Mouse (Mus musculus): Measurements from ENCODE around the gene Hemgn. TPM values are rescaled to one million over a fixed set of nuclear protein-coding genes. Genes with fewer than 3 reads are reported as not detected.

Gene Hemgn
- polyA plus RNA-seq, 1 experiment from 2014 or later, result 0.42 TPM

DNA sequence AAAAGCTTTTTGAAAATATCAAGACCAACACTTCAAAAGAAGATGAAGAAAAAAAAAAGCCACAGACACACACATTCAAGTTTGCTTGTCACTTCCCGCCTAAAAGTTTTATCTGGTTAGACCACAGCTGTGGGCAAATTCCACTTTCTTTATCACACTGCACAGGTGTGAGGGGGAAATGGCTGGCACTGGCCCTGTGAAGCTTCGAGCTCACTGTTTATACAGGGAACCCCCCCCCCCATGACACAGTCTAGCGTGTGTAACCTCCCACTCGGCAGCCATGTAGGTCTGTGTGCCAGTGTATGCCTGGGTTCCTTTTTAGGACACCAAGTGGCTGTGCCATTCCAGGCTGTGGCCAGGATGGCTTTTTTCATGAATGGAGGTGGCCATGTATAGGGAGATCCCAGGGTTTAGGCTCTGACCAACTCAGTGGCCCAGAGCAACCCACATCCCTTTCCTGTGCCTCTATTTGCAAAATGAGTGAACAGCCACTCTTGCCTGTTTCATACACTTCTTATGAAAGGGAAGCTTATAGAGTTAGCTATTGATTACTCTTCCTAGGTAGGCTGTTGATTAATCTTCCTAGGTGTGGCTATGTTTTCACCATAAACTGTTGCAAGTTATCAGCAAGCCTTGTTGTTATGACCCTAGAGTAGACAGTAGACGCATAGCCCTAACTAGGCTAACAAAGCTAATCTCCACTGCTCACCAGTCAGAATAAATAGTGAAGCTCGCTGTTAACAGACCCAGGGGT lies 9.1 kb downstream of the Hemgn start:
- Histone ChIP-seq H3K9me3 (ENCODE audit: control insufficient read depth, low read length) (no peaks in the 10 kb centered on the region), H3K4me2 (ENCODE audit: low read length) (no peak overlapping the region), H3K9ac (ENCODE audit: low read length) (no peak overlapping the region), H3K36me3 (ENCODE audit: control insufficient read depth, insufficient read depth, low read length) (no peaks in the 10 kb centered on the region), H3K4me1 (replicated peaks; ENCODE audit: control insufficient read depth, insufficient read depth, low read length) (no peaks in the 10 kb centered on the region), H3K4me3 (ENCODE audit: low read depth, low read length) (no peak overlapping the region), H3K27me3 (replicated peaks; ENCODE audit: control insufficient read depth, insufficient read depth, low read length) (no peaks in the 10 kb centered on the region), H3K27ac (ENCODE audit: low read depth) (no peak overlapping the region)
- 65% methylated on average over 6 of the region's 6 CpGs for WGBS
- DNase-seq (ENCODE audit: low spot score), result no peak
- ATAC-seq (replicated peaks; ENCODE audit: low FRiP score, low TSS enrichment, low read depth), result no peak

GRCm38 (mm10) chr4:46398839-46399238 lies 14.5 kb downstream of the Hemgn start:
- no peak overlapping the region for H3K9ac ChIP-seq (ENCODE audit: low read length)
- no peak overlapping the region for H3K27ac ChIP-seq (ENCODE audit: low read depth)
- WGBS, result 85% methylated on average over 4 of the region's 4 CpGs
- DNase-seq (ENCODE audit: low spot score) (no peak), ATAC-seq (replicated peaks; ENCODE audit: low FRiP score, low TSS enrichment, low read depth) (no peak)
- H3K9me3 ChIP-seq (ENCODE audit: control insufficient read depth, low read length), result no peaks in the 10 kb centered on the region
- H3K36me3 ChIP-seq (ENCODE audit: control insufficient read depth, insufficient read depth, low read length), result no peaks in the 10 kb centered on the region
- no peak overlapping the region for H3K4me2 ChIP-seq (ENCODE audit: low read length)
- H3K4me3 ChIP-seq (ENCODE audit: low read depth, low read length), result no peak overlapping the region
- H3K27me3 ChIP-seq (replicated peaks; ENCODE audit: control insufficient read depth, insufficient read depth, low read length), result no peaks in the 10 kb centered on the region
- no peaks in the 10 kb centered on the region for H3K4me1 ChIP-seq (replicated peaks; ENCODE audit: control insufficient read depth, insufficient read depth, low read length)

DNA sequence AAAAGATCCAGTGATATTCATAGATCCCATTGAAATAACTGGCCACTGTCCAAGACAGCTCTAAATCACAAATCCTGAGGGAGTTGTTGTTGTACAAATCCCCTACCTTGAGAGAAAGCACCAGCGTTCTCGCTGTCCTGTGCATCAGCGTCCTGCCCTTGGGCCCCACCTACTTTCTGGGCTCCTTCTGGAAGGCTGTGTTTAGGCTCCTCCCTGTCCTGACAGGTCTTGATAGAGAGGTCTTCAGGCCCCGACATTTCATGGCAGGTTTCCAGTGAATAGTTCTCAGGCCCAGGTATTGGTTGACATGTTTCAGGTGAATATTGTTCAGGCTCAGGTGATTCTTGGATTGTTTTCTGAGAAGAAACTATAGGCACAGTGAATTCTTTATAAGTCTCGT lies 17.6 kb downstream of the Hemgn start:
- Histone ChIP-seq H3K27me3 (replicated peaks; ENCODE audit: control insufficient read depth, insufficient read depth, low read length) (no peaks in the 10 kb centered on the region), H3K4me3 (ENCODE audit: low read depth, low read length) (no peak overlapping the region), H3K4me2 (ENCODE audit: low read length) (no peak overlapping the region), H3K36me3 (ENCODE audit: control insufficient read depth, insufficient read depth, low read length) (no peaks in the 10 kb centered on the region), H3K9ac (ENCODE audit: low read length) (no peak overlapping the region), H3K27ac (ENCODE audit: low read depth) (no peak overlapping the region), H3K9me3 (ENCODE audit: control insufficient read depth, low read length) (no peaks in the 10 kb centered on the region), H3K4me1 (replicated peaks; ENCODE audit: control insufficient read depth, insufficient read depth, low read length) (no peaks in the 10 kb centered on the region)
- 33% methylated on average over 5 of the region's 5 CpGs for WGBS
- DNase-seq (ENCODE audit: low spot score) (no peak), ATAC-seq (replicated peaks; ENCODE audit: low FRiP score, low TSS enrichment, low read depth) (no peak)

GRCm38 (mm10) chr4:46394388-46394787 lies 18.9 kb downstream of the Hemgn start:
- DNase-seq (ENCODE audit: low spot score) (no peak), ATAC-seq (replicated peaks; ENCODE audit: low FRiP score, low TSS enrichment, low read depth) (no peak)
- no peak overlapping the region for H3K27ac ChIP-seq (ENCODE audit: low read depth)
- 78% methylated on average over 2 of the region's 2 CpGs for WGBS
- H3K4me3 ChIP-seq (ENCODE audit: low read depth, low read length), result no peak overlapping the region
- no peak overlapping the region for H3K4me2 ChIP-seq (ENCODE audit: low read length)
- no peaks in the 10 kb centered on the region for H3K4me1 ChIP-seq (replicated peaks; ENCODE audit: control insufficient read depth, insufficient read depth, low read length)
- no peaks in the 10 kb centered on the region for H3K36me3 ChIP-seq (ENCODE audit: control insufficient read depth, insufficient read depth, low read length)
- H3K27me3 ChIP-seq (replicated peaks; ENCODE audit: control insufficient read depth, insufficient read depth, low read length), result no peaks in the 10 kb centered on the region
- H3K9me3 ChIP-seq (ENCODE audit: control insufficient read depth, low read length), result no peaks in the 10 kb centered on the region
- H3K9ac ChIP-seq (ENCODE audit: low read length), result no peak overlapping the region

GRCm38 (mm10) chr4:46390390-46390970 lies 22.8 kb downstream of the Hemgn start:
- Histone ChIP-seq H3K9ac (ENCODE audit: low read length) (peak overlapping the region; percentile 95; the same call in 1 of the 2 replicates), H3K4me3 (ENCODE audit: low read depth, low read length) (peak overlapping the region; percentile 82), H3K36me3 (ENCODE audit: control insufficient read depth, insufficient read depth, low read length) (peaks cover 5% of the 10 kb centered on the region; the same call in 1 of the 2 replicates), H3K4me2 (ENCODE audit: low read length) (peak overlapping the region; percentile 72), H3K27ac (ENCODE audit: low read depth) (0 out of 2 replicates have a peak overlapping the region, but pooled peaks have one; percentile 94), H3K9me3 (ENCODE audit: control insufficient read depth, low read length) (no peaks in the 10 kb centered on the region), H3K27me3 (replicated peaks; ENCODE audit: control insufficient read depth, insufficient read depth, low read length) (no peaks in the 10 kb centered on the region), H3K4me1 (replicated peaks; ENCODE audit: control insufficient read depth, insufficient read depth, low read length) (no peaks in the 10 kb centered on the region; the same call in 1 of the 2 replicates)
- 23% methylated on average over 9 of the region's 9 CpGs for WGBS
- peak; percentile 88 for DNase-seq (ENCODE audit: low spot score)
- no peak for ATAC-seq (replicated peaks; ENCODE audit: low FRiP score, low TSS enrichment, low read depth)

DNA sequence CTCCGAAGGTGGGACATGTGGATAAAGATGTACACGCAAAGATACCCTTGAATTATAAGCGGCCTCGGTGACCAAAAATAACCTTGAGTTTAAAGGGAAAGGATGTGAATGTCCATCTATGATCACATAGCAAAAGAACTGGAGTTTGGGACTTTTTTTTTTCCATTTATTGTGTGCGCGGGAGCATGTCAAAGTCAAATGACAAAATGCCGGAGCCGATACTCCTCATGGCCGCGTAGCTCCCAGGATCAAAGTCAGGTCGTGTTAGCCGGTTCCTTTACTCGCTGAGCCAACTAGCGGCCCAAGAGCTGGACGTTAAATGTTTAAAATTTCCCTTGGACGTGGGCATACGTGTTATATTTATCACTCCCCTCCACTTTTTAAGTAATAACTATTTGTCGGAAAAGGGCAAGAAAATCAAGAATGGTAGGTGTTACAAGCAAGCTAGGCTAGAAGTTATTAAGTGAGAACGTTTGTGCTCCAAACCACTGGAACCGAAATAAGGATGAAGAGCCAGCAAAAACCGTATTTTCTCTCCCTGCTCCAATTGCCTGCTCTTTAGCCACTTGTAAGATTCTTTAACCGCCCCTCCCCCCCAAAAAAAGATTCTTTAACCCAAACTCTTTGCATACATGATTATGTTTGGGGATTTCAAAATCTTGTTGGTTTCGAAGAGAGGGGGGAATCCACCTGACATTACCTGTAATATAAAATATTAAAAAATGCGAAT lies 23.5 kb downstream of the Hemgn start:
- ATAC-seq (replicated peaks; ENCODE audit: low FRiP score, low TSS enrichment, low read depth), result no peak
- Histone ChIP-seq H3K27ac (ENCODE audit: low read depth) (peak overlapping the region; percentile 94), H3K9ac (ENCODE audit: low read length) (peak overlapping the region; percentile 95), H3K4me1 (replicated peaks; ENCODE audit: control insufficient read depth, insufficient read depth, low read length) (no peaks in the 10 kb centered on the region; the same call in 1 of the 2 replicates), H3K4me2 (ENCODE audit: low read length) (peak overlapping the region; percentile 72), H3K27me3 (replicated peaks; ENCODE audit: control insufficient read depth, insufficient read depth, low read length) (no peaks in the 10 kb centered on the region), H3K9me3 (ENCODE audit: control insufficient read depth, low read length) (no peaks in the 10 kb centered on the region), H3K36me3 (ENCODE audit: control insufficient read depth, insufficient read depth, low read length) (peaks cover 12% of the 10 kb centered on the region), H3K4me3 (ENCODE audit: low read depth, low read length) (peak overlapping the region; percentile 82)
- DNase-seq (ENCODE audit: low spot score), result peak; percentile 54
- WGBS, result 2% methylated on average over 24 of the region's 24 CpGs

DNA sequence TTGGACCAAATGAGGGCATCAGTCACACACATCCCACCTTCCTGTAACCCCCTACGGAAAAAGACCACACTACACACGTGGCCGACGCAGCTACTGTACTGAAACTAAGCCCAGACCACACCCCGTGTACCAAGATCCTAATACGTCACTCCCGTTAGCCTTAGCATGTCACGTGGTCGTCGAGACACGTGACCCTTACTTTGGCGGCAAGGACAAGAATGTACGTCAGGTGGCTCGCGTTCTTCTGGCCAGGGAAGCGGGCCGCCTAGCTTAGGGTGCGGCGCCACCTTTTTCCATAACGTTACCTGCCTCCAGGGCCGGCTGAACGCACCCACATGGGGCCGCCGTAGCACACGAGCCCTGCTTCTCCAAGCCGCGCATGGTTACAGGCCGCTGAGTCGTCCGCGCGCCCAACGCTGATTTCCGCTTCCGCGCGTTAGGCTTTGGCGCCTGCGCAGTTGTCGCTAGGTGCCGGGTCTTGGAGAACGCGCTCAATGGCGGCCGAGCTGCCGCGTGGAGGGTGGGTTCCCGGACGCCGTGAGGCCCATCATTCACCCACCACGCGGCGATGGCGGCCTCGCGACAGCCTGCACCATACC lies 24.2 kb downstream of the Hemgn start, which contains the start of gene Trmo:
Gene Trmo (minus strand): TSS at position 425 of the 599 bp plus-strand sequence.
- Histone ChIP-seq H3K27ac (ENCODE audit: low read depth) (peak within 1 kb of the TSS; percentile 94), H3K9me3 (ENCODE audit: control insufficient read depth, low read length) (no peaks in the 10 kb centered on the region), H3K36me3 (ENCODE audit: control insufficient read depth, insufficient read depth, low read length) (peaks cover 18% of the 10 kb centered on the region), H3K4me2 (ENCODE audit: low read length) (peak within 1 kb of the TSS; percentile 72), H3K27me3 (replicated peaks; ENCODE audit: control insufficient read depth, insufficient read depth, low read length) (no peaks in the 10 kb centered on the region), H3K4me1 (replicated peaks; ENCODE audit: control insufficient read depth, insufficient read depth, low read length) (no peaks in the 10 kb centered on the region; the same call in 1 of the 2 replicates), H3K4me3 (ENCODE audit: low read depth, low read length) (peak within 1 kb of the TSS; percentile 82), H3K9ac (ENCODE audit: low read length) (peak within 1 kb of the TSS; percentile 95)
- ATAC-seq (replicated peaks; ENCODE audit: low FRiP score, low TSS enrichment, low read depth) (peak; percentile 95), DNase-seq (ENCODE audit: low spot score) (peak; percentile 98)
- under 1% methylated on average over 56 of the region's 56 CpGs for WGBS

DNA sequence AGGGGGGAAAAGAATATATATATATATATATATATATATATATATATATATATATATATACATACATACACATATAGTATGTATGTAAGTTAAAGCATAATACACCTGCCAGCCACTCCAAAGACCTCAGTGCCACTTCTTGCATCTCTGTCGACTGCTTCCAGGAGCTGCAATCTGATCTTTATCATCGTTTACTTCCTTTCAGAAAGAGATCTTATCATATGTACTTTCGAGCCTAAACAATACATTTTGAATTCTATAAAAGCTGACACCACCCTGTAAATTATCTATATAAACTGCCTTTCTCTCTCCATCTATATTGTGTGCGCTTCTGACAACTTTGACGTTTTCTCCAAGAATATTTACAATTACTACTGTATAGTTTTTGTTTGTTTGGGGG lies 24.8 kb downstream of the Hemgn start:
- 25% methylated on average over 5 of the region's 5 CpGs for WGBS
- H3K9ac ChIP-seq (ENCODE audit: low read length), result peak overlapping the region; percentile 95
- peaks cover 24% of the 10 kb centered on the region for H3K36me3 ChIP-seq (ENCODE audit: control insufficient read depth, insufficient read depth, low read length)
- peak overlapping the region; percentile 82 for H3K4me3 ChIP-seq (ENCODE audit: low read depth, low read length)
- DNase-seq (ENCODE audit: low spot score) (no peak), ATAC-seq (replicated peaks; ENCODE audit: low FRiP score, low TSS enrichment, low read depth) (no peak)
- H3K9me3 ChIP-seq (ENCODE audit: control insufficient read depth, low read length), result no peaks in the 10 kb centered on the region
- H3K27me3 ChIP-seq (replicated peaks; ENCODE audit: control insufficient read depth, insufficient read depth, low read length), result no peaks in the 10 kb centered on the region
- no peaks in the 10 kb centered on the region; the same call in 1 of the 2 replicates for H3K4me1 ChIP-seq (replicated peaks; ENCODE audit: control insufficient read depth, insufficient read depth, low read length)
- peak overlapping the region; percentile 94; the same call in 1 of the 2 replicates for H3K27ac ChIP-seq (ENCODE audit: low read depth)
- H3K4me2 ChIP-seq (ENCODE audit: low read length), result peak overlapping the region; percentile 72

All from intestine, embryonic 14.5 days (tissue).